Mouse (Mus musculus) spleen, postnatal 14 days (tissue): ENCODE results near the gene March5.

Source experiments
- DNase-seq, 2 experiments: peaks; one replicate each; pipeline ENCODE4 v3.0.0; 2021 to 2022; ENCODE audit warnings: low spot score in 2 of 2

Gene March5

DNA sequence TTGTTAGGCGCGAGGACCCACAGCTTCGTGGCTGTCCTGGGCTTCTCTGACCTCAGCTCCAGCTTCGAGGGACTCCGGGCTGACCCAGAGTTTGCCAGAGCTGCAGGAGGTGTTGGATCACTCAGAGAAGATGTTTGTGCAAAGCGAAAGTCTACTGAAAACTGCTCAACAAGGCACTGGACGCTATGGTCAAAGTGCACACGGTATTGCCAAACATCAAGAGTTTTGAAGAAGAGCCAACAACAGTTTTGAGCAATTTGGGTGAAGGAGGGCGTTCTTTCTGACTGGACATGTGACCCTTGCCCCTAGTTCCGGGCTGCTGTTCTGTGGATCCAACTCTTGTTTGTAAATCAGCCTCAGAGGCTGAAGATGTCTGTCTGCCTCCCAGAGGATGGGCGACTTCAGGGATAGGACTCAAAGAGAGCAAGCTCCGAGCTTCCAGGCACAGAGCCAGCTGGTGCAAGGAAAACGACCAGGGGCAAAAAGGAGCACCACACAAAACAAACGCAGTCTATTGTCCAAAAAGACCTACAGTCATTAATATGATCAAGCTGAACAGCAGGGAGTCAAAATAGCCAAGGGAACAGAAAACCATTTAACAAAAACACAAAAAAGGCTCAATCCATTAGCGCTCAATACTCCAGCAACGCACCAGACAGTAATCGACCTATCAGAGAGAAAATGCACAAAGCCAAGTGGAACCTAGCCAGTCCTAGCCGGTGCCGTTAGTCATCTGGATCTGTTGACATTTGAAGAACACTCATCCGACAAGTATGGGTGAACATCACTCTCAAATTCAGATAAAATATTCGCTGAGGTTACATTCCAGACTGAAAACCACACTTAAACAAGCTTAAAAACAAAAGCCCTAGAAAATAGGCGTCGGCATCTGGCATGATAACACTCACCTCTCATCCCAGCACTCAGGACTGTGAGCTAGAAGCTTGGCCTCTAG lies 56.9 kb downstream of the March5 start:
- DNase-seq = no peak

DNA sequence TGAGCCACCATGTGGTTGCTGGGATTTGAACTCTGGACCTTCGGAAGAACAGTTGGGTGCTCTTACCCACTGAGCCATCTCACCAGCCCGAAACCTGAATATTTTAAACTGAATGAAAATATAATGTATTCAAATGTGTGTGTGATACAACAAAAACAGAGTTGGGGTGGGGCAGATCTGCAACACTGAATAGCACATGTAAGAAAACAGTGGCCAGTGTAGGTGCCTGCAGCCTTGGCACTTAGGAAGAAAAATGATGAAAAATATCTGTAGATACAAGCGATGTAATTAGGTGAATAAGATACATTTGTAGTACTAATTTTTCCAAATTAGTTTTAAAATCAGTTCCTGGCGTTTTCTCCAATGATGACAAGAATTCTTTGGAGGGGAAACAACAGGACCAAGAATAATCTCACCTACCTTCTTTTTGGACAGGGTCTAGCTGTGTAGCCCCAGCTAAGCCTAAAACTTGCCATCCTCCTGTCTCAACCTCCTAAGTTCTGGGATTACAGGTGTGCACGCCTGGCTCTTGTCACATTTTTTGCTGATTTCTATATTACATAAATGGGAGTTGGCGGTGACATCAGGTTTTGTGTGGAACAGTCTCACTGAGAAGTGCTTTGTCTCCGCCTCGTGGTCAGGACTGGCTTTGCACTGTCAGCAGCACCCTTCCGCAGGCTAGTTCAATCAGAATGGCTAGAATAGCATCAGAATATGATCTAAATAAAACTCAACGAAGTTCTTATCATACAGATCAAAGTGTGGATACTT lies 58.2 kb downstream of the March5 start:
- DNase-seq = peak; percentile 85

- no peak for DNase-seq
Observed at GRCm38 (mm10) chr19:37269106-37269505, 61.8 kb downstream of the March5 start.
